Mouse (Mus musculus) embryonic facial prominence, embryonic 10.5 days (tissue): ENCODE data around the gene Sh3gl2. TPM values are rescaled to one million over a fixed set of nuclear protein-coding genes. Genes with fewer than 3 reads are reported as not detected.

Source experiments
- DNase-seq: peaks from one replicate; pipeline ENCODE4 v3.0.0-alpha.2; 2017; ENCODE audit warnings: low spot score
- H3K27ac ChIP-seq: fragments of 300-500 bp; sonication (generic); replicated peaks from 2 replicates; pipeline ENCODE4 v1.5.1; 2016; ENCODE audit warnings: mild to moderate bottlenecking
- H3K27me3 ChIP-seq: fragments of 300-500 bp; sonication (generic); replicated peaks from 2 replicates; pipeline ENCODE4 v1.6.1; 2016; ENCODE audit warnings: low read depth, mild to moderate bottlenecking; ENCODE audit not compliant: poor library complexity, severe bottlenecking
- H3K36me3 ChIP-seq: fragments of 300-500 bp; sonication (generic); replicated peaks from 2 replicates; pipeline ENCODE4 v1.6.1; 2016; ENCODE audit warnings: mild to moderate bottlenecking, moderate library complexity
- H3K4me1 ChIP-seq: fragments of 300-500 bp; sonication (generic); 2 replicates; pipeline ENCODE4 v1.6.1; 2016
- H3K4me3 ChIP-seq: fragments of 300-500 bp; sonication (generic); 2 replicates; pipeline ENCODE4 v1.5.1; 2016; ENCODE audit warnings: mild to moderate bottlenecking, moderate library complexity
- H3K9me3 ChIP-seq: fragments of 300-500 bp; sonication (generic); 2 replicates; pipeline ENCODE4 v1.6.1; 2016; ENCODE audit warnings: mild to moderate bottlenecking
- WGBS: fragments of 180-500 bp; shearing (Covaris S2); methylation state at CpG from one replicate; pipeline ENCODE4 v1.1.7; 2016; 5-methylcytosine and 5-hydroxymethylcytosine counted together
- polyA plus RNA-seq: library from polyadenylated mRNA; unstranded; fragments of >200 nt; fragmentation: Nextera tagmentation; extraction: Ambion mirVana; gene quantifications from 2 replicates; pipeline ENCODE4 v1.2.1, GENCODE M21; 2016

The Sh3gl2 gene
- polyA plus RNA-seq, 1 experiment from 2014 or later, result 3.0 TPM

DNA sequence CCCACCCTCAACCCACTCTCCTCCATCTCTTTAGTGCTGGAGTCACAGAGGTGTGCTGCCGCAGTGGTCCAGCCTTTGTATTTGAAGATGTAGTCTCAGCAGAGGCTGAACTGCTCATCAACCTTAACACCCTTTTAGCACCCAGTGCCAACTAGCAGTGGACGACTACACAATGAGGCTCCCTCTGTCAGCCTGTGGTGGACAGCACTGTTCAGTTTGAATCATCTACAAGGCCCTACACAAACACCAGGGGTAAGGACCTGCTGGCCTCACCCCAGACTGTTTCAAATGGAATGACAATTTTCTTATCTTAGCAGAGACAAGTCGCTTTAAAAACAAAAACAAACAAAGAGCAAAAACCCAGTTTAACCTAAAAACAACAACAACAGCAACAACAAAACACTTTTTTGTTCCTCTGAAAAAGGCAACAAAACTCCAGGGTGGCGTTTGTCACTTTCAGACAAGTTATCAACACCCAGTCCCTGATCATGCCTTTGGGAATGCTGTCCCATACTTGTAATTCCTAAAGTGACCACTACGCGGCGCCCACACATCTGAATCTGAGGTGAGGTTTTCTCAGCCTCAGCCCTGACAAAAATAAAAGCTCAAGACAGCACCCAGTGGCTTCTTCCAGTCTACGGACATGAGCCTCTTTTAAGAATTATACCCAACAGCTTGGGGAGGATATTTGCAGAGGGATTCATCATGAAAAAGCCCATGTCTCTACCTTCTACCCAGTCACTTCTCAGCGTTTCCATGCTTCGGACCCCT, 199.7 kb downstream of the Sh3gl2 start:
- WGBS, result 46% methylated on average over 10 of the region's 10 CpGs
- peak; percentile 78 for DNase-seq
- H3K9me3 ChIP-seq, result no peaks in the 10 kb centered on the region
- H3K4me1 ChIP-seq, result no peaks in the 10 kb centered on the region; the same call in 1 of the 2 replicates
- H3K4me3 ChIP-seq, result no peak overlapping the region
- H3K36me3 ChIP-seq, result no peaks in the 10 kb centered on the region
- H3K27me3 ChIP-seq, result no peaks in the 10 kb centered on the region
- no peak overlapping the region for H3K27ac ChIP-seq

DNA sequence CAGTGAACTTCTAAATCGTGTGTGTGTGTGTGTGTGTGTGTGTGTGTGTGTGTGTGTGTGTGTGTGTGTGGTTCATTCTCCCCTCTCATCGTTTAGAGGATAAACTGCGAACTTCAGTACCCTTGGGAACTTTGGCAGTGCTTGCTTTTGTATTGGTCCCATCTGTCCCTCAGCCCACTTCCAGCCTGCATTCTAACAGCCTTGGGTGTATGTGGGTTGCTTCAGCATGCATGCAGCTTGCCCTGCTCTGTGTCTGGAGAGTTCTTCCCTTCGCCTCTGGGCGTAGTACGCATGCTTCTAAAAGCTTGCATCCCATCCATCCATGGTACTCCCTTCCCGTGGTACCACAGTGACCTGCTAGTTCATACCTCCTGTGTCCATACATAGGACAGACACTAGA, 200.3 kb downstream of the Sh3gl2 start:
- H3K4me1 ChIP-seq, result no peaks in the 10 kb centered on the region; the same call in 1 of the 2 replicates
- H3K27ac ChIP-seq, result no peak overlapping the region
- no peaks in the 10 kb centered on the region for H3K9me3 ChIP-seq
- no peak for DNase-seq
- H3K4me3 ChIP-seq, result no peak overlapping the region
- no peaks in the 10 kb centered on the region for H3K27me3 ChIP-seq
- 77% methylated on average over 7 of the region's 7 CpGs for WGBS
- no peaks in the 10 kb centered on the region for H3K36me3 ChIP-seq

DNA sequence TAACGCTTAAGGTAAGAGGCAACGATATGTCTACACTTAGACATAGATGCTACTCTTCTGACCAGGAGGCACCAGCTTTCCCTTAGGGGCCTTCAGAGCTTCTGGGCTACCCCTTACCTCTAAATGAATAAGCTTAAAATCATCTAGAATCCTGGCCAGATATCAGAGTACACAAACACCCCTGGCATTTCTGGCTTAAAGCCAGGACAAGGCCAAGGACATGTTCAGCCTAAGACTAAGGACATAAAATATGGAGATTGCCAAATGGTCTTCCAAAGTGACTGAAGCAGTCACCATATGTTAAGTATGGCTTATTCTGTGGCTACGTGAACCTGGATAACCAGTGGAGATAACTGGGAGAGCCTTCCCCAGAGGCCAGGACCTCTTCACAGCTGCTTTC, 211.5 kb downstream of the Sh3gl2 start:
- Histone ChIP-seq H3K27me3 (no peaks in the 10 kb centered on the region), H3K9me3 (no peaks in the 10 kb centered on the region), H3K4me1 (no peaks in the 10 kb centered on the region), H3K27ac (no peak overlapping the region), H3K36me3 (no peaks in the 10 kb centered on the region), H3K4me3 (no peak overlapping the region)
- 95% methylated on average over 3 of the region's 3 CpGs for WGBS
- no peak for DNase-seq

DNA sequence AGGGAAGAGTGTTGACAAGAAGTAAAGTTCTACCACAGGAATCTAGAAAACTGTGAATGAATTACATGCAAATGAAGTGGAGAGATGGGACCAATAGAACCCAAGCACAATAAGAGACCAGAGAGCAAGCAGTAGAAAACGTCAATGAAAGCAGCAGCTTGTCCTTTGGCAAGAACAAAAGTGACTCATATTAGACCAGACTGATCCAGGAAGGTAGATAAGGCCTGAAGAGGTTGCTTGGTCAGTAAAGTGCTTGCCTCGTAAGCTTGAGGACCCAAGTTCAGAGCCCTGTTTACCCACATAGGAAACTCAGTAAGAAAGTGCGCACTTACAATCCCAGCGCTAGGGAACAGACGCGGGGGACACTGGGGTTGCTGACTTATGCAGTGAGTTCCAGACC, 215.5 kb downstream of the Sh3gl2 start:
- 83% methylated on average over 6 of the region's 6 CpGs for WGBS
- H3K4me1 ChIP-seq, result no peaks in the 10 kb centered on the region
- no peaks in the 10 kb centered on the region for H3K27me3 ChIP-seq
- no peaks in the 10 kb centered on the region for H3K36me3 ChIP-seq
- no peak overlapping the region for H3K4me3 ChIP-seq
- H3K9me3 ChIP-seq, result no peaks in the 10 kb centered on the region
- DNase-seq, result no peak
- H3K27ac ChIP-seq, result no peak overlapping the region

DNA sequence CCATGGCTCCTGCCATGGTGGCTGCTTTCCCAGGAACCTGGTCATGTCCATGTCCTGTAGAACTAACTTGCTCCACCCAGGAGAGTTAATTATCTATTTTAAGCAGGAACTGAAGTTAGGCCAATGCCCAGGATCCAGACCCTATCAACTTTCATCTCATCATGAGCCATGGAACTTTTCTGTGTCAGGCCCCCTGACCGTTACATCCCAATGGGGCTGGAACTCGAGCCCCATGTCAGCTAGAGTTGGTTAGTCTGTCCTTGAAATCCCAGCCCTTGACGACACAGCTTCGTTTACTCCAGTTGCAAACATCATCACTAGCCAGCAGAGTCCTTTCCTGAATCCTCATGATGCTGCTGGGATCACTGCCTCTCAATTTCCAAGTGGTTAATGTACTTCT, 221.3 kb downstream of the Sh3gl2 start:
- H3K4me3 ChIP-seq, result no peak overlapping the region
- no peaks in the 10 kb centered on the region for H3K27me3 ChIP-seq
- H3K4me1 ChIP-seq, result no peaks in the 10 kb centered on the region
- no peak for DNase-seq
- 77% methylated on average over 4 of the region's 4 CpGs for WGBS
- no peaks in the 10 kb centered on the region for H3K9me3 ChIP-seq
- H3K36me3 ChIP-seq, result no peaks in the 10 kb centered on the region
- H3K27ac ChIP-seq, result no peak overlapping the region

DNA sequence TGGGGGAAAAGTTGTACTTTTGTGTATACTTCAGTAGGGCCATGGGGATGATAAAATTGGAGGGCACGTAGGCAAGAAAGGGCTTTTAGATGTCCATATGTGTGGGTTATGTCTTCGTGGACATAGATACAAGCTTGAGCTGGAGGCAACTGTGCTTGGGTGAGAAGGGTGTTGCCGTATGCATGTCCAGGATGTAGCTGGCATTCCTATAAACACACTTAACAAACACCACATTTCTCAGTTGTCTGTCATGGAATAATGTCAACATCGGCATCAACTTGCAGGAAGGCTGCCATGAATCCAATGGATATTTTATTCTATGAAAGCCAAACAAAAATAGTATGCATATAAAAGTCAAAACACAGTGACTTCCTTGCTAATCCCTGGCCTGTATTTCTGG, 227.9 kb downstream of the Sh3gl2 start:
- H3K27me3 ChIP-seq, result no peaks in the 10 kb centered on the region
- 87% methylated on average over 4 of the region's 4 CpGs for WGBS
- no peaks in the 10 kb centered on the region for H3K36me3 ChIP-seq
- no peak overlapping the region for H3K4me3 ChIP-seq
- DNase-seq, result no peak
- no peaks in the 10 kb centered on the region for H3K9me3 ChIP-seq
- H3K27ac ChIP-seq, result no peak overlapping the region
- peaks cover 10% of the 10 kb centered on the region for H3K4me1 ChIP-seq

DNA sequence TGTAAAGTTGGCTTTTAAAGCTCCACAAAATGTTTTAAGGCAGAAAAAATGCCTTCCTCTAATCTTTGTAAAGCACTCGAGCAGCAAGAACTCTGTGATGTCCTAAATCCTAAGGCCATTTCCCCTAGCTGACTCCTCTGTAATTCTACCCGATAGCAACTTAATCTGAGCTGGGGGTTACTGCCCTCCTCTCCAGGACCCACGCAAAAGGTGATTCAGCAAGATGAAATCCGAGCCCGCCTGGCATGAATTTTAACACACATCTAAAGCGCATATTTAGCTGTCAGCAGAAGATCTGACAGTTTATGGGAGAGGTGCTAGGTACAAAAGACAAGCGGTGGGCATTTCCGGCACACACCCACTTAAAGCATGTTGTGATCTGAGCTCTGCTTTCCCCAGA, 229.8 kb downstream of the Sh3gl2 start:
- no peaks in the 10 kb centered on the region for H3K27me3 ChIP-seq
- WGBS, result 49% methylated on average over 8 of the region's 8 CpGs
- H3K4me1 ChIP-seq, result peaks cover 10% of the 10 kb centered on the region
- no peak overlapping the region for H3K27ac ChIP-seq
- H3K36me3 ChIP-seq, result no peaks in the 10 kb centered on the region
- H3K4me3 ChIP-seq, result no peak overlapping the region
- H3K9me3 ChIP-seq, result no peaks in the 10 kb centered on the region
- DNase-seq, result peak; percentile 34

DNA sequence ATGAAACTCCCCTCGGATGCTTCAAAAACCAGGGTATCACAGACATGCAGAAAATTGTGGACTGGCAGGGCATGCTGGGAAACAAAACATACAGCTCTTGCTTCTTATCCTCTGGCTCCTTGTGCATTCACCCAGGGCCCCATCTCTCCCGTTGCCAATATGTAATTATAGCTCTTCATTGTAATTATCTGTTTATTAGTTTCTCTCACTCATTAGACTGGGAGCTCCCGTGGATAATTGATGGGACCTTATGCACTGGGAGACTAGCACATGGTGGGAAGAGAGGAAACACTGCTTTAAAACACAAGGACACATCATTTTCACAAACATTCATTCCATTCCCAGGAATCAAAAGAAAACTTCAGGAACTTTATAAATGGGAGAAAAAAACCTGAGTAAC, 233.9 kb downstream of the Sh3gl2 start:
- Histone ChIP-seq H3K27ac (no peak overlapping the region), H3K4me1 (peaks cover 10% of the 10 kb centered on the region), H3K27me3 (no peaks in the 10 kb centered on the region), H3K9me3 (no peaks in the 10 kb centered on the region), H3K4me3 (no peak overlapping the region), H3K36me3 (no peaks in the 10 kb centered on the region)
- no peak for DNase-seq
- 68% methylated on average over 3 of the region's 3 CpGs for WGBS

DNA sequence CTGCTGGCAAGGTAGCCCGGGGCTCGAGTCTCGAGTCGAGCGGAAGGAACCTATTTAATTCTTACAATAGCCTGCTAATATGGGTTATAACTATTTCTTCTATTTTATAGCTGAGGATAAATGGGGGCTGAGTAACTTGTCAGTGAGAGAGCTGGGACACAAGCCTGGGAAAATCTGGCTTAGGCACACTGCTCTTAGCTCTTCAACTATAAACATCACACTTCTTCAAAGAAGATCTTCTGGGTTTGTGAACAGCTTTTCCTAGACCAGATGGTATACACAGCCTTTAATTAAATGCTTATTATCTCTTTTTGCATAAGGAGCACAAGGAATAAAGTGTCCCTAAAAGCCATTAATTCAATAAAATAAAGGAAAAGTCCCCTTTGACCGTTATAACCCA, 278.7 kb downstream of the Sh3gl2 start:
- H3K36me3 ChIP-seq, result no peaks in the 10 kb centered on the region
- no peaks in the 10 kb centered on the region for H3K9me3 ChIP-seq
- H3K4me3 ChIP-seq, result no peak overlapping the region
- H3K4me1 ChIP-seq, result no peaks in the 10 kb centered on the region
- H3K27ac ChIP-seq, result no peak overlapping the region
- 95% methylated on average over 6 of the region's 6 CpGs for WGBS
- no peak for DNase-seq
- no peaks in the 10 kb centered on the region for H3K27me3 ChIP-seq

DNA sequence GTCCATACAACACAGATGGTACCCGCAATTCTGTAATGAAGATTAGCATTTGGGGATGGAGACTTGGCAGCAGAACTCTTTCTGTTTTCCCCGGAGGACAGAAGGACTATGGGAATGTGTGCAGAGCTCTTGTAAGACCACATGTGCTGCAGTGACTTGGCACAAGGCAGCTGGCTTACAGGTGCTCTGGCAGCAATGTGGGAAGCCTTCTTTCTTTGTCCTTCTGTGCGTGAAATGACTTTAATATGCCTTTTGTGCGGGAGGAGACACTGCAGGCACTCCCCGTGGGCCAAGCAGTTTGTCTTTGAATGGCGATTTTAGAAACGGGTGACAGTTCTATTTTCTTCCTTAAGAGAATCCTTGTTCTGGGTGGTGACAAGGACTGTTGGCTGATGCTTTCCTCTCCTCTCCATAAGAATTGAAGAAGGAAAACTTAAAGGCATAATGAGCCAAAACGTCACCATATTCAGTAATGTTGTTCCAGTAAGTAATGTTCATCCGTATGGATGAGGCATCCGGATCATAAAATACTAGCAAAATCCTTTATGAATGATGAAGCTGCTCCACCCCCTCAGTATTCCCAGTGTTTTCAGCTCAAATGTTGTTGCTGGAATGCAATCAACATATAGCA, 281.5 kb downstream of the Sh3gl2 start:
- Histone ChIP-seq H3K27me3 (no peaks in the 10 kb centered on the region), H3K36me3 (no peaks in the 10 kb centered on the region), H3K27ac (no peak overlapping the region), H3K4me3 (no peak overlapping the region), H3K9me3 (no peaks in the 10 kb centered on the region), H3K4me1 (no peaks in the 10 kb centered on the region)
- DNase-seq, result no peak
- WGBS, result 82% methylated on average over 10 of the region's 10 CpGs

DNA sequence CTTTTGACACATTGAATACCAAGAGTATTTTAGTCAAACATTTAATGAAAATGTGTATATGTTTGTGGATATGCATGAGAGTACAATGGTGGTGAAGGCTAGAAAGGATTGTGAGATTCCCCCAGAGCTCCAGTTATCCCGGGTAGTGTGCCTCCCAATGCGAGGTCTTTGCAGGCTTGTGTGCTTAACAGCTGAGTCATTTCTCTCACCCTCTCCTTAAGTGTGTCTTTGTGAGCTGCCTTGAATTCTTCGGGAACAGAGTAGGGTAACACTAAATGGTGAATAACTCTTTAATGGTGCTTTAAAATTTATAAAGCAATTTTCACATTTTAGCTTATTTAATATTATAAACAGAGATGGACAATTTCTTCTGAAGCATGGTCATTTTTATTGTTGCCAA, 300.8 kb downstream of the Sh3gl2 start:
- WGBS, result 77% methylated on average over 3 of the region's 3 CpGs
- H3K36me3 ChIP-seq, result no peaks in the 10 kb centered on the region

DNA sequence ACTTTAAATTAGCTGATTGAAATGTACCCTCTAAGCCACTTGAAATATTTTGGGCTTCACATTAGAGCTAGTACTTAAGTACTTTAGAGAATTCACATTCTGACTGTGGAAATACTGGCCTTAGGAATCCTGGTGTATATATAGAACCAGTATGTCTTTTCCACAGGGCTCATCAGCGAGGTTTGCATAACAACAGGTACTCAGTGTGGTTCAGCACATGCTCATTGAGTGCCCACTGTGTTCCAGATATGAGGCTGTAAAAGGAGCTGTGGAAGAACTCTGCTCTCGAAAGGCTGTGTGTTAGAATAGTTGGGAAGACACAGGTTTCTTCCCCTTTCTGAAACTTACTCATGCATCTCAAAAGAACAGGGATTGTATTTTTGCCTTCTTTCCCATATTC, 302.1 kb downstream of the Sh3gl2 start:
- Histone ChIP-seq H3K9me3 (no peaks in the 10 kb centered on the region), H3K36me3 (no peaks in the 10 kb centered on the region), H3K4me1 (no peaks in the 10 kb centered on the region), H3K27me3 (no peaks in the 10 kb centered on the region), H3K4me3 (no peak overlapping the region), H3K27ac (no peak overlapping the region)
- DNase-seq, result no peak
- WGBS, result 81% methylated on average over 2 of the region's 2 CpGs

More for the DNA sequence above, 300.8 kb downstream of the Sh3gl2 start:
- Histone ChIP-seq H3K9me3 (no peaks in the 10 kb centered on the region), H3K27ac (no peak overlapping the region), H3K27me3 (no peaks in the 10 kb centered on the region), H3K4me3 (no peak overlapping the region), H3K4me1 (no peaks in the 10 kb centered on the region)
- no peak for DNase-seq

DNA sequence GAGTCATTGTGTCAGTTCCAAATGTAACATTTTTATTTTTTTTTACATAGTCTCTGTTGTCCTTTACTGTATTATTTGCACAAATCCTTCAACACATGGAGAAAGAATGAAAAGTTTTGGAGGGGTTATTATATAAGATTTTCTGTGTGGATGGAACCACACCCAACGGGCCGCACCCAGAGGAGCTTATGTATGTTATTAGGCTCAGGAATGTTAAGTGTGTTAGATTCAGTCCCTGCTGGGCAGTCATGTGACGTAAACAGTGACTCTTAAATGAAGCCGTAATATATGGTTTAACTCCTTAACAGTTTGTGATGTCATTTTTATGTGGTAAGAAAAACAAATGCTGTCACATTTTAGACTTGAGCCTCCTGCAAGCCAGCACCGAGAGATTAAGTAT, 302.6 kb downstream of the Sh3gl2 start:
- Histone ChIP-seq H3K4me3 (no peak overlapping the region), H3K27ac (no peak overlapping the region), H3K9me3 (no peaks in the 10 kb centered on the region), H3K4me1 (no peaks in the 10 kb centered on the region), H3K36me3 (no peaks in the 10 kb centered on the region), H3K27me3 (peaks cover 3% of the 10 kb centered on the region)
- no peak for DNase-seq
- 82% methylated on average over 5 of the region's 5 CpGs for WGBS
